Mouse (Mus musculus) liver, postnatal 0 days (tissue): Measurements from ENCODE around the gene Gm49380.

Experiments
- CTCF ChIP-seq: sonication (generic); IDR thresholded peaks from 2 replicates; pipeline ENCODE4 v1.5.1; 2016; ENCODE audit warnings: antibody characterized with exemption, low read depth
- EP300 ChIP-seq: IDR thresholded peaks from 2 replicates; pipeline ENCODE4 v1.6.1; 2016; ENCODE audit warnings: antibody characterized with exemption, low read depth, mild to moderate bottlenecking

DNA sequence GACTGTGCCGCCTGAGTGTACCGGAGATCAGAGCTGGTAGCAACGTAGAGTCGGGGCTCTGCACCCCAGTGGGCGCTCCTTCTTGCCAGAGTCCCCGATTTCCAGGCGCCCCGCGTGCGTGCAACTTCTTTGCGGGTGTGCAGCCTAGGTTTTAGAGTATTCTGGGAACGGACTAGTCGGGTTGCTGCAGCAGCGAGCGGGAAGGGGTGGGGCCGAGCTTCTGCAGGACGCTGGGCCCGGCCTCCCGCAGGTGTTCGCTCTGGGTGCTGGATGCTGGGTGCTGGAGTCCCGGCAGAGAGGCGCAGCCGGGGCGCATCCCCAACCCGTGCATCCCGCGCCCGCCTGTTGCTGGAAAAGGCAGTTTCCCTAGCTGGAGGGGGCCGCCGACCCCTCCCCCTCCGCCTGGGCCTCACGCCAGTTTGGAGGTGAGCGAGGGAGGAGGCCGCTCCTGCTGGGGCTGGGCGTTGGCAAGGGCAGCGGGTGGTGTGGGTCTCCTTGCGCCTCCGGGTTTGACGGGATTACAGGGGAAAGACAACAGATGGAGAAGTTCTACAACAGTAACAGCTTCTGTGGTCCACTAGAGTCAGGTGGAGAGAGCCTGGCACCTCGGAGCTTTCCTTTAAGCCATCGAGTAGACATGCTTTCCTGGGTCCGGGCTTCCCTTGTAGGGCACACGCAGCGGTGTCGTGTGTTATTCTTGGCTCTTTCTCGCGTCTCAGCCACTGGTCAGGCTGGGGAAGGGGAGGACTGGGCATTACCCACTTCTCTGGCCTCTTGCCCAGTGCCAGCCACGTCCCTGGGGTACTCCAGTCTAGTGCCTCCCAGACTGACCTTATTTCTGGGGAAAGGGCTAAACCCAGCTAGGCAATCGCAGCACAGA lies 21.8 kb upstream of the Gm49380 start:
- TF ChIP-seq CTCF: no peak
- no peak for TF ChIP-seq EP300
